Mouse (Mus musculus) lung, postnatal 0 days (tissue): Measurements from ENCODE around the gene Cryzl2. TPM values are rescaled to one million over a fixed set of nuclear protein-coding genes. Genes with fewer than 3 reads are reported as not detected.

Experiments
- ATAC-seq: fragments of 200-750 bp; cut with Nextera tagmentation; 2 replicates; pipeline ENCODE4 v1.8.0; 2017; ENCODE audit warnings: moderate library complexity
- DNase-seq: peaks from one replicate; pipeline ENCODE4 v3.0.0-alpha.2; 2016; ENCODE audit warnings: low spot score
- H3K27ac ChIP-seq: fragments of 300-500 bp; sonication (generic); 2 replicates; pipeline ENCODE4 v1.5.1; 2014; ENCODE audit warnings: antibody characterized with exemption, mild to moderate bottlenecking, low read length, mixed read lengths
- H3K27me3 ChIP-seq: fragments of 300-500 bp; sonication (generic); replicated peaks from 2 replicates; pipeline ENCODE4 v1.6.1; 2014; ENCODE audit warnings: low read length, mixed read lengths; ENCODE audit not compliant: insufficient read depth
- H3K36me3 ChIP-seq: fragments of 300-500 bp; sonication (generic); 2 replicates; pipeline ENCODE4 v1.6.1; 2014; ENCODE audit warnings: low read length, mixed read lengths; ENCODE audit not compliant: insufficient read depth
- H3K4me1 ChIP-seq: fragments of 300-500 bp; sonication (generic); 2 replicates; pipeline ENCODE4 v1.6.1; 2014; ENCODE audit warnings: antibody characterized with exemption, low read depth, low read length, mixed read lengths; ENCODE audit not compliant: insufficient read depth
- H3K4me2 ChIP-seq: fragments of 300-500 bp; sonication (generic); replicated peaks from 2 replicates; pipeline ENCODE4 v1.6.1; 2014; ENCODE audit warnings: low read depth, mild to moderate bottlenecking, low read length, moderate library complexity, mixed read lengths
- H3K4me3 ChIP-seq: fragments of 300-500 bp; sonication (generic); 2 replicates; pipeline ENCODE4 v1.5.1; 2014; ENCODE audit warnings: low read depth, low read length
- H3K9ac ChIP-seq: fragments of 300-500 bp; sonication (generic); replicated peaks from 2 replicates; pipeline ENCODE4 v1.6.1; 2014; ENCODE audit warnings: low read depth, mild to moderate bottlenecking
- H3K9me3 ChIP-seq: fragments of 300-500 bp; sonication (generic); 2 replicates; pipeline ENCODE4 v1.6.1; 2016; ENCODE audit warnings: low read length, mixed read lengths
- CTCF ChIP-seq: IDR thresholded peaks from 2 replicates; pipeline ENCODE4 v1.5.1; 2016; ENCODE audit warnings: antibody characterized with exemption, mild to moderate bottlenecking
- EP300 ChIP-seq: IDR thresholded peaks from 2 replicates; pipeline ENCODE4 v1.6.1; 2016; ENCODE audit warnings: antibody characterized with exemption, mild to moderate bottlenecking, control low read depth
- WGBS: fragments of 180-500 bp; shearing (Covaris S2); extraction: QIAGEN DNeasy Blood & Tissue Kit; methylation state at CpG from one replicate; pipeline ENCODE4 v1.1.7; 2014; 5-methylcytosine and 5-hydroxymethylcytosine counted together
- polyA plus RNA-seq: library from polyadenylated mRNA; unstranded; fragments of >200 nt; fragmentation: Nextera tagmentation; extraction: Ambion mirVana; gene quantifications from 2 replicates; pipeline ENCODE4 v1.2.1, GENCODE M21; 2015

The Cryzl2 gene
- polyA plus RNA-seq, 1 experiment from 2014 or later = 9.4 TPM

DNA sequence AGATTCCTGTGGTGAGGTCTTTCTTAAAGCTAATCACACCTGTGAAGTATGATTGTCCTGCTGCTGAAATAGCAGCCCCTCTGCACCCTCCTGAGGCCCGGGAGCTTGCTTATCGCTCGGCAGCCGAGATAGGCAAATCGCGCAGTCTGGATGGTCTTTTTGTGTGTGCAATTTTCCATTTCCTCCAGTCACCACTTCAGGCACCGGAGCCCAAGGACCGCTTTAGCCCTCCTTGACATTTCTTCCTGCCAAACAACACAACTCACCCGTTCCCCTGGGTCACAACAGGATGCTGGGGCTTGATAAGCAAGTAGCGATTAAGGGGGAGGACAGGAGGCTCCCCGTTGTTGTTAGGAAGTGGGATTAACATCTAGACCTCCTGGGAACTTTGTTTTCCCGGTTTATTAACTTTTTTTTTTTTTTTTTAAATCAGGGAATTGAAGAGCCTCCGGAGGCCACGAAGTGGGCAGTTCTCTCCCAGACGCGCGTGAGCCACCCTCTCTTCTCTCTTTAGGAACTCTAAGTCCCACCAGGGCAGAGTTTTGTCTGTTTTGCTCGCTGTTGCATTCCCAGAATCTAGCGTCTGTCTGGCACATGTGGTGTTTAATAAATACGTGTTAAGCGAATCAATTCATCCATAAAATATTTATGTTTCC, 8.3 kb upstream of the Cryzl2 start:
- DNase-seq = peak; percentile 67
- H3K4me1 ChIP-seq = peaks cover 7% of the 10 kb centered on the region; the same call in 1 of the 2 replicates
- TF ChIP-seq CTCF = no peak
- TF ChIP-seq EP300 = no peak
- no peaks in the 10 kb centered on the region for H3K9me3 ChIP-seq
- H3K27me3 ChIP-seq = no peaks in the 10 kb centered on the region
- peak overlapping the region; percentile 6; the same call in 1 of the 2 replicates for H3K4me3 ChIP-seq
- H3K9ac ChIP-seq = peak overlapping the region; percentile 12; the same call in 1 of the 2 replicates
- H3K4me2 ChIP-seq = peak overlapping the region; percentile 51
- peak; percentile 62 for ATAC-seq
- H3K36me3 ChIP-seq = no peaks in the 10 kb centered on the region
- H3K27ac ChIP-seq = no peak overlapping the region
- WGBS = 6% methylated on average over 21 of the region's 21 CpGs

DNA sequence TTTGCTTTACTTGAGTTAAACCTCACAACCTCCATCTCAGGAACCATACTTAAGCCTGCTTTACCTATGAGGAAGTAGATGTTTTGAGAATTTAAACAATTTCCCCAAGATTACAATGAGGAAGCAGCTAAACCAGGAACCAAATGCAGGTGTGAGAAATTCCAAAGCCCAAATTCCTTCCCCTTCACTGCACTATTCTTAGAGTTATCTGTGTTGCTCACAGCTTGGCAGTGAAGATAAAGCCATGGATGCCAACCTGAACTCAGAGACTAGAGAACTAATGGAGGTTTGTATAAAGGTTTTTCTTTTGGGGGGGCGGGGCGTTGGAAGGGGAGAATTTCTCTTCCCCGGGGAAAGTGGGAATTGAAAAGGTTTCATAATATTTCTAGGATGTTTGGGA, 6.1 kb upstream of the Cryzl2 start:
- no peak overlapping the region for H3K4me2 ChIP-seq
- peaks cover 7% of the 10 kb centered on the region; the same call in 1 of the 2 replicates for H3K4me1 ChIP-seq
- H3K9ac ChIP-seq = no peak overlapping the region
- TF ChIP-seq EP300 = no peak
- no peak for TF ChIP-seq CTCF
- no peak overlapping the region for H3K27ac ChIP-seq
- 75% methylated on average over 3 of the region's 3 CpGs for WGBS
- no peak for DNase-seq
- no peak overlapping the region for H3K4me3 ChIP-seq
- no peaks in the 10 kb centered on the region for H3K9me3 ChIP-seq
- no peaks in the 10 kb centered on the region for H3K36me3 ChIP-seq
- ATAC-seq = no peak
- H3K27me3 ChIP-seq = no peaks in the 10 kb centered on the region

DNA sequence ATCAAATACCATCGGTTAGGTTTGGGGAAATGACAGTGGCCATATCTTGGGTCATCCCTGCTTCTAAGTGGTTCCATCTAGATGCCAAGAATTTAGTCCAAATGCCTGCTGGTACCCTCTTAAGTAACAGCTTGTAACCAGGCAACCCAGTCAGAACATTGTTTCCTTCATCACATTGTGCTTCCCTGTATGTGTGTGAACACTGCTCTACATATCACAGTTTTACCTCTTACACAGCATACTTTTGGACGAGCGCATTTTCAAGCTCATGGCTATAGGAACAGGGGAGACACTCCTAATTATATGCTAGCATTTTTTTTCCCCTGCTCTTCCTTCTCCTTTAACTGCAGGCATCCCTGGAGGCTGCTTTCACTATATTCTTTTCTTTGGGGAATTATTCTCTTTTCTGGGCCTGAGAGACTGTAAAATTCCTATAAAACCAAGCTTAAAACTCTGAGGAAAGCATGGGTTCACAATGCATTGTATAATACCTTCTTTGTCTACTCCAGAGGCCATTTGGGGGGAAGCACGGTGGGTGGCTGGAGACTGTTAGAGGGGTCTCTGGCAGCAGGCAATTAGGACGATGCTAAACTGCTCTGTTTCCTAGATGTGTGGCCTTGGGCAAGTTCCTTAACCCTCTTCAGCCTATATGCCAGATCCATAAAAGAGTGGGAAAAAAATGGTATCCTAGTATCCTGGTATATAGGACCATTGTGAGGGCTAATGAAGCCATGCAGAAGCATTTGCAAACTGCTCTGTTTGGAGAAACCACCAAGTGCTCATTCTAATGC, 5.4 kb upstream of the Cryzl2 start:
- H3K4me3 ChIP-seq = no peak overlapping the region
- no peak overlapping the region for H3K27ac ChIP-seq
- TF ChIP-seq EP300 (no peak), CTCF (no peak)
- DNase-seq (no peak), ATAC-seq (no peak)
- no peaks in the 10 kb centered on the region for H3K36me3 ChIP-seq
- H3K9me3 ChIP-seq = no peaks in the 10 kb centered on the region
- no peak overlapping the region for H3K9ac ChIP-seq
- H3K4me1 ChIP-seq = peaks cover 7% of the 10 kb centered on the region; the same call in 1 of the 2 replicates
- H3K4me2 ChIP-seq = no peak overlapping the region
- 88% methylated on average over 5 of the region's 5 CpGs for WGBS
- no peaks in the 10 kb centered on the region for H3K27me3 ChIP-seq

DNA sequence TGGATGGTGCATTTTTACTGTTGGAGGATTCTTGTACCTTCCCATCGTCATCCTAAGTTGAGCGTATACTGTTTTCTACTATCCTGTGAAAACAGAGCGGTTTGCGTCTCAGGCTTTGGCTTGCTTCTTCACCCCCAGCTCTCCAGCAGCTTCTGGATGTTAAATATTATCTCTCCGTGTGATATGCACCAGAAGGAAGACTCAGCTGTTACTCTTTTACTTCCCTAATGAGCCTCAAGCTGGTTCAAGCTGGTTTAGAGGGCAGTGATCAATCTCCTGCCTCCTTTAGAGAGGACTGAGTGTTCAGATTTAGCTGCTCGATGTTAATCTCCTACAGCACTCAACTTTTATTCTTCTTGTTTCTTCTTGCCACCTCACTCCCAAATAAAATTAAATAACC, 3.5 kb upstream of the Cryzl2 start:
- ATAC-seq (no peak), DNase-seq (no peak)
- Histone ChIP-seq H3K27me3 (no peaks in the 10 kb centered on the region), H3K9me3 (no peaks in the 10 kb centered on the region), H3K36me3 (no peaks in the 10 kb centered on the region), H3K27ac (no peak overlapping the region), H3K9ac (no peak overlapping the region), H3K4me3 (no peak overlapping the region), H3K4me2 (no peak overlapping the region), H3K4me1 (peaks cover 5% of the 10 kb centered on the region; the same call in 1 of the 2 replicates)
- TF ChIP-seq CTCF (no peak), EP300 (no peak)
- 74% methylated on average over 6 of the region's 6 CpGs for WGBS

DNA sequence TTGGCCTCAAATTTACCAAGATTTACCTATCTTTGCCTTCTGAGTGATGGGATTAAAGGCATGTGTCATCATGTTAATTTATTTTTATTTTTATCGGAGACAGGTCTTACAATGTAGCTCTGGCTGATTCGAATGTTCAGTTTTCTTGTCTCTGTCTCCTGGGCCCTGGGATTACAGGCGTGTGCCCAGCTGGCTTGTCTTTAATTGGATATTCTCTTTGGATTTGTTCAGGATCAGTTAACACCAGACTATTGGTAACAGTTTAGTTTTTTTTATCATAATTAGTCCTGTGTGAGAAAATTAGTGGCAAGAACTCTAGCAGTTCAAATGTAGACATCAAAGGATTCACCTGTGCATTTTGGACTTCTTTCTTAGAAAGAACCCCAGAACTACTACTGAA, 588 bp upstream of the Cryzl2 start:
- Histone ChIP-seq H3K9me3 (no peaks in the 10 kb centered on the region), H3K4me2 (no peak overlapping the region), H3K9ac (no peak overlapping the region), H3K27ac (no peak overlapping the region), H3K4me1 (peaks cover 3% of the 10 kb centered on the region; the same call in 1 of the 2 replicates), H3K27me3 (no peaks in the 10 kb centered on the region), H3K4me3 (no peak overlapping the region), H3K36me3 (no peaks in the 10 kb centered on the region)
- DNase-seq (no peak), ATAC-seq (no peak)
- TF ChIP-seq EP300 = no peak
- no peak for TF ChIP-seq CTCF
- WGBS = 94% methylated on average over 3 of the region's 3 CpGs

DNA sequence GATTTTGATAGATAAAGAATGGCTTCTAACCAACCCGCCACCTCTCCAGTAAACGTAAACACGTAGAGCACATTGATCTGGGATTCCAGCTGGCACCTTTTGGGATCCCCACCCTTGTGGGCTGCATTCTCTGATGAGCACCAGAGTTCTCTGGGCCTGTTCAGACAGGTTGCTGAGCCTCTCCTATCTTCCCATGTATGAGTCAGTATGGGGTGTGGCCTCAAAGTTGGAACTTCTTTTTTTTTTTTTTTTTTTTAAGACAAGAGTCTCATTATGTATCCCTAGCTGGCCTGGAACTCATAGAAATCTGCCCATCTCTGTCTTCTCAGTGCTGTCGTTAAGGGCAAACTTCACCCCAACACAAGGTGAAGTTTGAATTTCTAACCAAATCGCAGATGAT, 1.5 kb downstream of the Cryzl2 start:
- no peak for TF ChIP-seq CTCF
- no peak for TF ChIP-seq EP300
- ATAC-seq (no peak), DNase-seq (no peak)

More for the DNA sequence above, 1.5 kb downstream of the Cryzl2 start:
- no peak overlapping the region for H3K27ac ChIP-seq
- H3K4me2 ChIP-seq = no peak overlapping the region
- 88% methylated on average over 5 of the region's 5 CpGs for WGBS
- H3K9me3 ChIP-seq = no peaks in the 10 kb centered on the region
- no peaks in the 10 kb centered on the region for H3K27me3 ChIP-seq
- no peak overlapping the region for H3K4me3 ChIP-seq
- H3K36me3 ChIP-seq = no peaks in the 10 kb centered on the region
- no peak overlapping the region for H3K9ac ChIP-seq
- peaks cover 3% of the 10 kb centered on the region; the same call in 1 of the 2 replicates for H3K4me1 ChIP-seq
